Mouse (Mus musculus) CD4-positive helper T cell, adult 2 months (primary cell): ENCODE measurements around the gene Aanat.

Source experiments
- DNase-seq: peaks from one replicate; pipeline ENCODE4 v3.0.0-alpha.2; 2012; ENCODE audit warnings: low read depth, missing footprints, low spot score

The Aanat gene

GRCm38 (mm10) chr11:116574486-116574885 is 11.7 kb upstream of the Aanat start:
- DNase-seq: no peak

DNA sequence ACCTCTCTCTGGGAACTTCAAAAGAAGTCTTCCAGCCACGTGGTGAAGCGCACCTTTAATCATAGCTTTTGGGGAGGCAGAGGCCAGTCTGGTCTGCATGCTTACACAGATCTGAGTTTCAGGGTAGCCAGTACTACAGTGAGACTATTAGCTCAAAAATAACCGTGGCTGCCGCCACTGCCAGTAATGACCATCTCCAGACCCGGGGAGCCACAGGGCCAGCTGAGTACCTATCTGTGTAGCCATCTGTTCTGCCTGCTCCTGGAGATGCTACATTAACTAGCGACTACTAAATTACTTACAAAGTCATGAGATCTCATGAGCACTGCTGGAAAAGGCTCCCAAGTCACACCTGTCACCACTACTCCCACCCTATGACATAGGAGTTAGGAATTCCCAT is 11.2 kb upstream of the Aanat start:
- DNase-seq: no peak

GRCm38 (mm10) chr11:116575396-116575795 is 10.8 kb upstream of the Aanat start:
- no peak for DNase-seq

DNA sequence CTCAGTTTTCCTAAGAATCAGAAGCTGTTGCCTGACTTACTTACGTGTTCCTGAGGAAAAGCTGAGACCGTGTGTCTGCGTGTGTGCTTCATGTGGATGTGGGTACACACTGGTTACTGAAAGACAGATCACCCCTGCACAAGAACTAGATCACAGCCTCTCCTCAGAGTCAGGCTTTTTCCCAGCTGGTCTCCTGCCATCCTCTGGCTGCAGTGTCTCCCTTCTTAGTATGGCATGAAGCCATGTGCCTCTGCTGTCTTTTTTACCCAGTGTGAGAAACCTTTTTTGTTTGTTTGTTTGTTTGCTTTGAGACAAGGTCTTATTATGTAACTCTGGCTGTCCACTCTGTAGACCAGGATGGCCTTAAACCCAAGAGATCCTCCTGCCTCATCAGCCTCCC is 7.0 kb upstream of the Aanat start:
- no peak for DNase-seq

DNA sequence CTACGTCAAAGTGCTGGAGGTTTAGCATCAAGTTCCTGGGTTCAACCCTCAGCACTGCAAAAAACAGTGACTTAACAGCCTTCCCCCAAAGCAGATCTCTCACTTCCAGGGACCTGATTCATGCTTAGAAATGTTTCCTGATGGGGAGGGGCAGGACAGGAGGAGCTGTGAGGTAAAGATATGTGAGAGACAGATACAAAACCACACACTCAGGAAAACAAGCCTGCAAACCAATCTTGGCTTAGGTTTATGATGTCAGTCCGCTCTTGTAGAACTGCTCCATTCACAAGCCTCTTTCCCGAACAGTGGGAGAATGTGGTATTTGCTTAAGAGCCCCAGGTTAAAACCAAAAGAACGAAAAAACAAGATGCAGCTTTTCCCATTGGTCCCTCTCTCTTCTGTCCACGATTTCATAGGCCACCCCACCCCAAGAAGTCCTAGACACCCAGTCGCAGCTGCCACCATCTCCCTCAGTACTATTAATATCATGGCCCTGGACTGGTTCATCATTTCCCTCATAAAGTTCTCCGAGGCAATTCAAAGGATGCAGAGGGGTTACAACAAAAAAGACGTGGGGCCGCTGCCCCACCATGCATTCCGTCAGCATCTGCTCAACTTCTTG is 6.1 kb upstream of the Aanat start:
- DNase-seq: peak; percentile 34

- DNase-seq: peak; percentile 76
Measured at GRCm38 (mm10) chr11:116580711-116581375, 5.4 kb upstream of the Aanat start.

DNA sequence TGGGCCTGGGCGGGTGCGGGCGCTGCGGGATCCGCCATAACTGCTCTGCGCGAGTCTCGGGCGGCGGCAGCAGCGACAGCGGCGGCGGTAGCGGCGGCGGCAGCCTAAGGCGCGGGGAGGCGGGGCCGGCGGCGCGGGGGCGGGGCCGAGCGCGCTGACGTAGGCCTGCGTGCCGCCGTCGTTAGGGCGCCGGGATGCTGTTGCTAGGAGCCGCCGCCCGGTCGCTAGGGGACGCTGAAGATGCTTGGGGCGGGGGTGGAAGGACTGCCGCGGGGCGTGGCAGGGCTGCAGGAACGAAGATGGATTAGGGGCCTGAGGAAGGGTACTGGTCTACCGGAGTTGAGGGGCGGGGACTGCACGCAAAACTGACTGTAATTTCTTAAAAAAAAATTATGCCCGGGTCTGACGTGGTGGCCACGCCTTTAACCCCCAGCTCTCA is 4.8 kb upstream of the Aanat start, which contains the start of gene Ube2o:
Ube2o (minus strand) TSS at position 72 of the 439 bp plus-strand sequence.
- peak; percentile 93 for DNase-seq

DNA sequence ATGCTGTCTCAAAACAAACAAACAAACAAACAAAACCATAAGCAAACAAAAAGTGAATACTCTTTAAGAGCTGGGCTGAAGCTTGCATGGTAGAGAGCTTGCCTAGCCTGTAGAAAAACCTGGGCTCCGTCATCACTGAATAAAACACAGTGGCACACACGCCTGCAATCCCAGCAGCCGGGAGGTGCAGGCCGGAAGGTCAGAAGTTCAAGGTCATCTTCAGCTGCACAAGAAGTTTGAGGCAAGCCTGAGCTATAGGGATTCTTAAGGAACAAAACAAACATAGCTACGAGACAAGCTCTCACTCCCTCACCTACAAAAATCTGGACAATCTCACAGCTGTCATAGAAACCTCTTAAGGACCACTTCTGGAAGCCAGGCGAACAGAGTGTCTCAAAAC is 550 bp upstream of the Aanat start:
- no peak for DNase-seq

DNA sequence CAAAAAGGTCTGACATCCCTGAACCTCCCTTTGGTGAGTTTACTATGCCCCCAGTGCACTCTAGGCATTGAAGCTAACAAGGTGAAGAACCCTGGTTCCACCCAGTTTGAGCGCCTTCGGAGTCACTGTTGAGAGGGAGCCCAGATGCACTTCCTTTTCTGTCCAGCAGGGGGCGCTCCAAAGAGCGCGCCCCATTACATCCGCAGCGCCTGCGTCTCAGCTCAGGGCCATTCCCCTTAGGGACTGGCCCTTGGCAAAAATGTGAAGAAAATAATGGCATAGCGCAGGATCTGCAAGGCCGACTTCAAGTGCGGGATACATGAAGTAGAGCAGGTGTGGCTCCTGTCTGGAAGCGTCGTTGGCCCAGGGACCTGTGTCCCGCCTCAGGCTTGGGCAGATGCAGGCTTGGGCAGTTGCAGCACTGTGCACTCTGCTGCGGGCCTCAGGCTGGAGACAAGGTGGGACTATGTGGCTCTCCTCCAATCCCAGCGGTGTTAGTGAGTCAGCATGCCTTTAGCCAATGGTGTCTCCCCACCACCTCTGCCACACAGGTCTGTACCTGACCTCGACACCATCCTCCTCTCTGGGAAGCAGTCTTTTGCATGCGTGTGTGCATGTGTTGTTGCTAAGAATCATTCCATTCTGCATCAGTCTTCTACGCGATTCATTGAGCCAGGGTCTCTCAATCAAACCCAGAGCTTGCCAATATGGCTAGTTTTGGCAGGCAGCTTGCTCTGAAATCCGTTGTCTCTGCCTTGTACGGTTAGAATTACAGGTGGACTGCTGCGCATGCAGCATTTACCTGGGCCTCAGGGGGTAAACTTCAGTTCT is 784 bp downstream of the Aanat start:
- DNase-seq: peak; percentile 77

- DNase-seq: no peak
Measured at GRCm38 (mm10) chr11:116589020-116589531, 2.8 kb downstream of the Aanat start.

- no peak for DNase-seq
Measured at GRCm38 (mm10) chr11:116589574-116589973, 3.3 kb downstream of the Aanat start.

DNA sequence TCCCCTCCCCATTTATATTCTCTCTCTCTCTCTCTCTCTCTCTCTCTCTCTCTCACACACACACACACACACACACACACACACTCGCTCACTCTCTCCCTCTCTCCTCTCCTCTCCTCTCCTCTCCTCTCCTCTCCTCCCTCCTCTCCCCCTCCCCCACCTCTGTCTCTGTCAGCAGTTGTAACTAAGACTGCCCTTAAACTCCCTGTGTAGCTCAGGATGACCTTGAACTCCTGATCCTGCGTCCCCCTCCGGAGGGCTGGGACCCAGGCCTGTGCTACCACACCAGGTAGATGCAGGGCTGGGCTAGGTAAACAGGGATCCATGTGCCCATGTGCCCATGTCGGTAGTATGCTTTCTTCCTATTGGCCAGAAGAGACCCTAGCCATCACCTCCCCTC is 5.4 kb downstream of the Aanat start:
- DNase-seq: no peak

GRCm38 (mm10) chr11:116592428-116592827 is 6.2 kb downstream of the Aanat start:
- peak; percentile 81 for DNase-seq

DNA sequence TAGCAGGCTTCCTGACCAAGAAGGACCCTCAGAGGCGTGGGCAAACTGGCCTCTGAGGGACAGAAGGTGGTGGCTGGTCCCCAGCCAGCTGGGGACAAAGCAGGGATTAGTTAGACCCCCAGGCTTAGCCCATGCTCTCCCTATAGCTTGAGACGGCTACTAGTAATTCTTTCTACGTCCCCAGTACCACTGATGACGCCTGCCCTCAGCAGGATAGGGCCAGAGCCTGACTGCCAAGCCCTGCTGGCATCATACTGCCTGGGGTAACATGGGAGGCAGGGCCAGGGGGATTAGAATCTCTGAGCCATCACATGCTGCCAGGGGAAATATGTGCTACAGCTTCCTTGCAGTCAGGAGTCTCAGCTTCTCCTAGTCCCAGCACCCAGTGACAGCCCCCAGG is 7.1 kb downstream of the Aanat start:
- DNase-seq: no peak

DNA sequence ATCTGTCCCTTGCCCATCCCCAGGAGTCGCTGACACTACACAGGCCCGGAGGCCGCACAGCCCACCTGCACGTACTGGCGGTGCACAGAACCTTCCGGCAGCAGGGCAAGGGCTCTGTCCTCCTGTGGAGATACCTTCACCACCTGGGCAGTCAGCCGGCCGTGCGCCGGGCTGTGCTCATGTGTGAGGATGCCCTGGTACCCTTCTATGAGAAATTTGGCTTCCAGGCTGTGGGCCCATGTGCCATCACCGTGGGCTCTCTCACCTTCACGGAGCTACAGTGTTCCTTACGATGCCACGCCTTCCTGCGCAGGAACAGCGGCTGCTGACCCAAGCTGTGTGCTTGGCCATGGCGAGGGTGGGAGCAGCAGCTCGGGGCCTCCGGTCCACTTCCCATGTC is 10.5 kb downstream of the Aanat start:
- DNase-seq: no peak

DNA sequence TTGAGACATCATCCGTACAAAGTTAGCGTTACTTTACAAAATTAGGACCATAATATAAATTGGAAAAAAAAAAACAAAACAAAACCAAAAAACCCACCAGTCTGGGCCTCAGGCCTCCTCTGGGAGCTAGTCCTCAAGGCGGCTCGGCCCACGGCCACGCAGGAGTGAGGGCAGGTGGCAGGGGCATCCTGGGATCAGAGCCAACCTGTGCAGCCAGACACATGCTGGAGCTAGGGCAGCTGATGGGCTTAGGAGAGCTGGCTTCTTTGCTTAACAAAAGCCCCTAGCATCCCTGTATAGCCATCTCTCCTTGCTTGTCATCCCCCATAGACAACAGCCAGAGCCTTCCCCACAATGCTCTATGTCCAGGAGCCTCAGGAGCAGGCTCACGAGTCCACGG is 12.0 kb downstream of the Aanat start:
- no peak for DNase-seq

DNA sequence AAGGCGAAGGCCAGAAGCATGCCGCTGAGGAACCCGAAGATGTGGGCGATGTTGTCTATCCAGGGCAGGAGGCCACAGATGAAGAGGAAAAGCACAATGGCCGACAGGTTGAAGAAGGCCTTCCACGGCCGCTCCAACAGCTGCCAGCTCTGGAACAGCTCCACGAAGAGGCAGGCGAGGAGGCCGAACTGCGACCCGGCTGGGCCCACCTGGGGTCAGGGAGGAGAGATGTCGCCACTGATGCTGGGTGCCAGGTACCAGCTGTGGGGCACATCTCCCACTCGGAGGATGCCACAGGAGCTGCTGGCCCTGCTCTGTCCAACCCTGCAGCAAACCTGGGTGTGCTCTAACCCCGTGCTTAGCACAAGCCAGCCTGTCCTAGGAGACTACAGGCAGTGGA is 13.0 kb downstream of the Aanat start:
- no peak for DNase-seq

GRCm38 (mm10) chr11:116601166-116601565 is 14.9 kb downstream of the Aanat start:
- DNase-seq: no peak

DNA sequence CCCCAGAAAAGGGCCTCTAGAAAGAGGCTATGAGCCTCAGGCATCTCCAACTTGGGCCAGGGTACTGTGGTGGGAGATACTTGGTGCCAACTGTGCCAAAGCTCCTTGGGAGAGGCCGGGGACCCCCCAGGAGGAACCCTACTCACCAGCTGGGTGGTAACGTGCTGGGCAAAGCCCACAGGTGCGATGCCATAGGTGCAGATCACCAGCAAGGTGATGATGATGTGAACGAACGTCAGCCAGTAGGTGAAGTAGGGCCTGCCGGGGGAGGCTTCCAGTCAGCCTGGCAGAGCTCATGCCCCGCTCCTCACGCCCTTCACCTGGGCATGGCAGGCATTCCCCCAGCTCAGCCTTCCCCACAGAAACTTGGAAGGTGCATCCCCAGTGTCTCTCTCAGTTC is 15.8 kb downstream of the Aanat start:
- no peak for DNase-seq

DNA sequence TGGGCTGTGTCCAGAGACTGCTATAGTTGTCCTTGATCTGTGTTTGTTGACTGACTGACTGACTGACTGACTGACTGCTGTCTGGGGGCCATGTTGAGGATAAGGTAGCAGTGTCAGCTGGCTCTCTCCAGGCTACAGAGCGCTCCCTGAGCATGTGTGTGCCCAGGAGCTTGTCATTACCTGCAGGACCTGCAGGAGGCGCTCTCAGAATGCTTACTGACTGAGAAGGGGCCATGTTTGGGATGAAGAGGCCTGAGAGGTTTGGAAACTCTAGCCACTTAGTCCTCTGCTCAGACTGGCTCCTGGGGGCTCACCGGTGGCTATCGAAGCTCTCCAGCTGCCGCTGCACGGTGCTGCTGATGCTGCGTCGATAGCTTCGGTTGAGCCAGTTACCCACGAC is 17.1 kb downstream of the Aanat start:
- DNase-seq: no peak

DNA sequence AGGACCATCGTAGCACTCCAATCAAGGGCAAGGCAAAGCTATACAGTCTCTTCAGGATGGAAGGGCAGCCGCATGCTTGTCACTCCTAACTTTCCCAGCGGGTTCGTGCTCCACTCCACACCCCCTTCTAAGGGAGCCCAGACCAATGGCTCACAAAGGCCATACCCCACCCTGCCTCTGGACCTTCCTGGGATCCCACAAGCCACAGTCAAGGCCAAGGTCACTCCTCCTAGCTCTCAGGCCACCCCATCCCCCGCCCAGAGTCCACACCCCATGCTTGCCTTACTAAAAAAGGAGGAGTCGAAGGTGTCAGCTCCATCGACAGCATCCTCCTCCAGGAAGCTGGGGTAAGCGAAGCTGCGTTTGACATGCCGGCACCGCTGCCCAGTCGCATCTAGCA is 17.9 kb downstream of the Aanat start:
- DNase-seq: no peak

DNA sequence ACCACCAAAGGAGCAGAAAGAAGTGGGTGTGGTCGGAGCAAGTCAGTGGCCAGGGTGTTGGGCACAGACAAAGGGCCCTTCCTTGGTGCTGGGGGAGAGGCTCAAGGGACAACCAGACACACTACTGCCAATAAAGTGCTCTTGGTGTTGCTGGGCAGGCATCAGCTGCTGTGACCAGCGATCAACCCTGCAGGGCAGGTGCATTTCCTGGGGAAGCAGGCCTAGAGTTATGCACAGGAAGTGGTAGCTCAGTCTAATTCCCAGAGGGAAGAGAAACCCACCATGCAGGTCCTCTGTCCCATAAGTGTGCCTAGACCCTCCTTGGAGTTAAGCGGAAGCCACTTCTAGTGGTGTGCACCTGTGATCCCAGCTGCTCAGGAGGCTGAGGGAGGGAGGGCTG is 21.5 kb downstream of the Aanat start:
- no peak for DNase-seq
